Mouse (Mus musculus): ENCODE results near the gene Sbsn. TPM values are rescaled to one million over a fixed set of nuclear protein-coding genes. Genes with fewer than 3 reads are reported as not detected.
A peak's percentile ranks its signal among the peaks of the same experiment; 100 is the strongest.

Gene Sbsn
- total RNA-seq, 1 experiment from 2014 or later: 5.8 TPM

DNA sequence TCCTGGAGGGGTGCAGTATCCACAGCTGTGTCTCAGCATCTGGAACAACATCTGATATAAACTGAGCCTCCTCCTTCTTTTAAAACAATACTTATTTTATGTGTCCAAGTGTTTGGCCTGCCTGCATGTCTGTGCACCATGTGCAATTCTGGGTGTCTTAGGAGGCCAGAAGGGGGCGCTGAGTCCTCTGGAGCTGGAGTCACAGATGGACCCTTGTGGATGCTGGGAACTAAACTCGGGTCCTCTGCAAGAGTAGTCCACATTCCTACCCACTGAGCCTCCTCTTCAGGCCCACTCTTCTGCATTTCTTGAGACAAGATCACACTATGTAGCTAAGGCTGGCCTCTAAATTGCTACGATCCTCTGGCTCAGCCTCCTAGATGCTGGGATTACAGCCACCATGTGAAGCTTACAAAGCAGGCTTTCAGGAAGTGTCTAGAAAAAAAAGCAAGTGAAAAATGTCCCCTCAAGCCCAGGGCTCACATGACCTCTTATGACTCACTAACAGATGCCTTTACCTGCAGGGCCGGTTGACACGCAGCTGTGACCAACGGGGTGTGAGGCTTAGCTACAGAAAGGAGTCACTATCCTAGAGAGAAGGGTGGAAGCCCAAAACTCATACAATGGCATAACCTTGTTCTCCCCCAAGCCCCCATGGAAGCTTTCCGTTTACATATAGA is 3.6 kb upstream of the Sbsn start:
- ATAC-seq (ENCODE audit: extremely low read depth, insufficient number of reproducible peaks, low FRiP score, poor library complexity, severe bottlenecking): no peak

- ATAC-seq (ENCODE audit: extremely low read depth, insufficient number of reproducible peaks, low FRiP score, poor library complexity, severe bottlenecking): no peak
Measured at GRCm38 (mm10) chr7:30749824-30750606, 1.3 kb upstream of the Sbsn start.

DNA sequence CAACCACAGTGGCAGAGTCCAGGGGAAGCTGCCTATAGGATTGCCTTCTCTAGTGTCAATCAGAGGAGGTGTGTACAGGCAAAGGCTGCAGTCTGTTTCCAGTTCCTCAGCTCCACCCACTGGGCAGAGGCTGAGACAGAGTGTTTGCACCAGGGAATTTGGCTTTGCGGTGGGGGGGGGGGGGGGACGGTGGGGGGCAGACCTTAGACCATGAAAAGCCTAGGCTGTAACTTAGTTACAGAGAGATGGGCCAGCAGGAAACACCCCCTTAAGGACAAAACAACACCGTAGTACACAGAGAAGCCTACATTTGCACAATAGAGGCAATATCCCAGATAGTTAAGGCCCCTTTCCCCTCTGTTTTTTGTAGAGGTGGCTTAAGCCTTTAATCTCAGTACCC is 5.7 kb downstream of the Sbsn start:
- ATAC-seq (ENCODE audit: extremely low read depth, insufficient number of reproducible peaks, low FRiP score, poor library complexity, severe bottlenecking): no peak

- no peak for ATAC-seq (ENCODE audit: extremely low read depth, insufficient number of reproducible peaks, low FRiP score, poor library complexity, severe bottlenecking)
Measured at GRCm38 (mm10) chr7:30758853-30759252, 7.6 kb downstream of the Sbsn start.

- ATAC-seq (ENCODE audit: extremely low read depth, insufficient number of reproducible peaks, low FRiP score, poor library complexity, severe bottlenecking): no peak
Measured at GRCm38 (mm10) chr7:30761769-30762352, 10.6 kb downstream of the Sbsn start.

GRCm38 (mm10) chr7:30763456-30763855 is 12.2 kb downstream of the Sbsn start, which contains the start of gene Dmkn:
Gene Dmkn, plus strand, starts transcription at chr7:30763756.
- no peak for ATAC-seq (ENCODE audit: extremely low read depth, insufficient number of reproducible peaks, low FRiP score, poor library complexity, severe bottlenecking)

GRCm38 (mm10) chr7:30765173-30765572 is 13.9 kb downstream of the Sbsn start:
- no peak for ATAC-seq (ENCODE audit: extremely low read depth, insufficient number of reproducible peaks, low FRiP score, poor library complexity, severe bottlenecking)

- ATAC-seq (ENCODE audit: extremely low read depth, insufficient number of reproducible peaks, low FRiP score, poor library complexity, severe bottlenecking): no peak
Measured at GRCm38 (mm10) chr7:30766408-30766807, 15.1 kb downstream of the Sbsn start.

DNA sequence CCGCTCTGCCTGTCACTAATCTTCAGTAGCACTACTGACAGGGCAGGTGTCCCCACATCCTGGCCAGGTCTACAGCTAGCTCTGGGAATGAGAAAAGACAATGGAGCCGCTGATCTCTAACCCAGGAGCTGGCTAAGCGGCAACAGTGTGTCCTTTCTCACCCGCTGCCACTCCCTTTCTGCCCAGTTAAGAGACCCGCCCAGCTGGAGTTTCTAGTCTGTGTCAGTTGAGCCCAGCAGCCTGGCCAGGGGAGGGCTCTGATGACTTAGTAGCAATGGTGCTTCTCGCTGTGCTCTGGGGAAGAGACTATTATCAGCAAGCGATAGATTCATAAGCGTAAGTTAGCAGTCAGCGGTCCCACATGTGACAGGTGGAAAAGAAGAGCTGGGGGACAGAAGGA is 18.0 kb downstream of the Sbsn start:
- ATAC-seq (ENCODE audit: extremely low read depth, insufficient number of reproducible peaks, low FRiP score, poor library complexity, severe bottlenecking): no peak

DNA sequence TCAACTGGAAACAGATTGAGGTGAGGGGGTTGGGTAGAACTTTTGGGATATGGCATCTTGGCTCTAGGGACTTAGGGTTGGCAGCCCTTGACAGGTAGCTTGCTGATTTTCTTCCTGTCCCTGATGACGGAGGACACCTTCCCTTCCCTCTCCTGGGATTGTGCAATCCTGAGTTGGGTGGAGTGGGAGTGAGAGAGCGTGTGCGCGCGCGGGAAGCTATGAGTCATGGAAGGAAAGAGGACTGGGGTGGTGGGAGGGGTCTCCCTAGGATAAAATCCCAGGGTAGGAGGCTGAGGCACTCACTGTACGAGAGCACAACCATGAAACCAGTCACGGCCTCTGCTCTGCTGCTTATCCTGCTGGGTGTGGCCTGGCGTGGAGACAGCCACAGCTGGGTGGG is 24.8 kb downstream of the Sbsn start:
- ATAC-seq (ENCODE audit: extremely low read depth, insufficient number of reproducible peaks, low FRiP score, poor library complexity, severe bottlenecking): no peak

GRCm38 (mm10) chr7:30777081-30777579 is 25.9 kb downstream of the Sbsn start:
- no peak for ATAC-seq (ENCODE audit: extremely low read depth, insufficient number of reproducible peaks, low FRiP score, poor library complexity, severe bottlenecking)

DNA sequence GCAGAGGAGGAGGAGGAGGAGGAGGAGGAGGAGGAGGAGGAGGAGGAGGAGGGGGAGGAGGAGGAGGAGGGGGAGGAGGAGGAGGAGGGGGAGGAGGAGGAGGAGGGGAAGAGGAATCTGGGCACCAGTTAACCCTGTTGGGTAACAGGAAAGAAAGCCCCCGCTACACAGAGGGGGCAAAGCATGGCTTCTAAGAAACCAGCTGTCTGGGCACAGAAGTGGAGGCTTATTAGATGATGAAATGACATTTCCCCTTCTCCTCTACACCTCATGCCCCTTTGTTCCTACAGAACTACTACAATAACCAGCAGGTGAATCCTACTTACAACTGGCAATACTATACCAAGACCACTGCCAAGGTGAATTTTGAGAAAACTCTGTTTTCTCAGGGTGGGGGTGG is 26.6 kb downstream of the Sbsn start:
- no peak for ATAC-seq (ENCODE audit: extremely low read depth, insufficient number of reproducible peaks, low FRiP score, poor library complexity, severe bottlenecking)

DNA sequence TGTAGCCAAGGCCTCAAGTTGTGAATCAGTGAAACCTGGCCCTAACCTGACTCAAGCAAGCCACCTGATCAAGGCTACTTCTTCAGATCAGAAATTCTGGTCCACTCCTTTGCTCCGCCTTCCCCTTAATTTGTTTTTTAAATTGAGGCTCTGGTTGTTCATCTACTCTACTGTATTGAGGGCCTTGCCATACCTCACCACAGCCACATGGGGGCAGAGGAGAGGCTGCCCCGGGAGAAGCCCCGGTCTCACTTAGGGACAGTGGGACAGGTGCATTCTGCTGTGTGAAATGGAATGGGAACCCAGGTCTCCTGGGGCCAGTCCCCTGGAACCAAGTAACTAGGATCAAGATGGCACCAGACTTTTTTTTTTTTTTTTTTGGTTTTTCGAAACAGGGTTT is 30.5 kb downstream of the Sbsn start:
- peak; percentile 66 for ATAC-seq (ENCODE audit: extremely low read depth, insufficient number of reproducible peaks, low FRiP score, poor library complexity, severe bottlenecking)

DNA sequence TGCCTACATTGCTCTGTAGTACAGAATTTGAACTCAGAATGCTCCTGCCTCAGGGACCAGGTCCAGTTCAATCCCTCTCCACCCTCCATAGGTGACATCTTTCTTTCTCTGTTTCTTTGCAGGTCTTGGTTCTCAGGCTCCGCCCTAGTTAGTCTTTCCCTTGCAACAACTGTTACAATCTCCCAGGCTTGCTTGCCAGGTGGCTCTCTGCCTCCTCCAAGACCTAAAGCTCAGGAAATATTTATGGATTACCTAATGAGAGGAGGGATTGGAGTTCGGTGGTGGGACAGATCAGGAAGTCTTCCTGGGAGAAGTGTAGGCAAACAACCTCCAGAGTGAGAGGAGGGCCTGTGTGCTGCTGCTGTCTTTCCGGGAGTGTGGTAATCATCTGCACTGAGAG is 31.4 kb downstream of the Sbsn start:
- ATAC-seq (ENCODE audit: extremely low read depth, insufficient number of reproducible peaks, low FRiP score, poor library complexity, severe bottlenecking): no peak

DNA sequence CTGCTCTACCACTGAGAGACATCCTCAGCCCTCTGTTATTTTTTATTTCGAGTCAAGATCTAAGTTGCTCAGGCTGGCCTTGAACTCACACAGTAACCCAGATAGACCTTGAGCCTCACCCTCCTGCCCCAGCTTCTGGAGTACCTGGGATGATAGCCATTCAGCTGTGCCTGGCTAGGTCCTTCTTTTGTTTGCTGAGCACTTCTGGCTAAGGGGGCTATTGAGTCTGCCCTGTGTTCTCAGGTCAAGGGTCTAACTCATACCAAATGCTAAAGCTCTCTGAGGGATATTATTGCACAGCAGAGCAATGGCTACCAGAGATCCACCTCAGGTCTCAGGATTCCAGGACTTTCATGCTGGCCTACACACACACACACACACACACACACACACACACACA is 33.9 kb downstream of the Sbsn start:
- ATAC-seq (ENCODE audit: extremely low read depth, insufficient number of reproducible peaks, low FRiP score, poor library complexity, severe bottlenecking): no peak

DNA sequence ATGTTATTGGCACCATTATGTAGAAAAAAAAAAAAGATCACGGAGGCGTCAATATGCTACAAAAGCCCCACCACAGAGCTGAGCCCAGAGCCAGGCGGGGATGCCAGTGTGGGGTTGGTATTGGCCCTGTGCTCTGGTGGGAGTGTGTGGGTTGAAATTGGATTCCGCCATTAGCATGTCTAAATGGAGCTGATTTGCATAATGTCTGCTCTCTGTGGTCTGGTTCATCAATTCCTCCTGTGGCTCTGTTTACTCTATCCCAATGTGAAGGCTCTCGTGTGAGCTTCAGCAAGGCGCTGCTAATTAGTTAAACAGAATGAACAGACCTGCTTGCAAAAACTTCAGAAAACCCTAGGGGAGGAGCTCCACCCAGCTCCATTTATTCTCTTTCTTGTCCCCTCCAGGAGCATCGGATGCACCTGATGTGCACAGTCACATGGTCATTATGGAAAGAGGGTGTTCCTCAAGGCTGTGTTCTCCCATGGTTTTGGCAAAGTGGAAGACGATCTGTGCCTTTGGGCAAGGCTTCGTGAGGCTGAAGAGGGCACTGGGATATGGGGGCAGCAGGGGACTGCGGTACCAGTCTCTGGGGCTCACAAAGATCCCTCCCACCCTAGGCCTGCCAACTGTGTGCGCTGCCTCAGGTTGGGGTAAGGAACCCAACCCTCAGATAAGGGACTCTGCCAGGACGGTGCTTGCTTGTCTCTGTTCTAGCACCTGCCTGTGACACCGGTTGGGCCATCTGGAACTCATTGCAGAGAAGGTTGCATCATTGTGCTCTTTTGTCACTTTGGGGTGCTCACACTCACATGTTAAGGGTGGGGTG is 34.7 kb downstream of the Sbsn start:
- no peak for ATAC-seq (ENCODE audit: extremely low read depth, insufficient number of reproducible peaks, low FRiP score, poor library complexity, severe bottlenecking)

DNA sequence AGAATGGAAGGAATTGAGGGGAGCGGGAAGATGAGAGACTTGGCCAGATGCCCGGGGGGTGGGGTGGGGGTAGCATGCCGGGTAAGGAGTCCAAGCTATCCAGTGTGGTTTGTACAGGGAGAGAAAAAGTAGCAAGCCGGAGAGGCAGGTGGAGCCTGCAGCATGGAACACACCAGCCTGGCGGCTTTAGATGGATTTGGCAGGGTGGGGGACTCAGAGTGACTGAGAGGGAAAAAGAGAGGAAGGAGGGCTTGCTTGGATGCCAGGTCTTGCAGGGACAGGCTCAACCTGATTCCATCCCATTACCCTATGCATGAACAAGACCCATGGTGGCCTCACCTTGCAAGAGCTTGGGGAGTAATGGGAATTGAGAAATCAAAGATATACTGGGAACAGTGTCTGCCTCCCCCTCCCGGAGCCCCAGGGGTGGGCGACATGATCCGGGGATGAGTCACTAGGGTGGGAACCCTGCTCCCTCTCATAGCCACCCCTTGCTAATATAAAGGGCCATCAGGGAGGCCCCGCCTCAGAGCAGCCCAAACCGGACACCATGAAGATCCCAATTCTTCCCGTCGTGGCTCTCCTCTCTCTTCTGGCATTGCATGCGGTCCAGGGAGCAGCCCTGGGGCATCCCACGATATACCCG is 36.2 kb downstream of the Sbsn start, which contains the start of gene Krtdap:
Gene Krtdap (plus strand): TSS at position 520 of the 646 bp plus-strand sequence.
- no peak for ATAC-seq (ENCODE audit: extremely low read depth, insufficient number of reproducible peaks, low FRiP score, poor library complexity, severe bottlenecking)

DNA sequence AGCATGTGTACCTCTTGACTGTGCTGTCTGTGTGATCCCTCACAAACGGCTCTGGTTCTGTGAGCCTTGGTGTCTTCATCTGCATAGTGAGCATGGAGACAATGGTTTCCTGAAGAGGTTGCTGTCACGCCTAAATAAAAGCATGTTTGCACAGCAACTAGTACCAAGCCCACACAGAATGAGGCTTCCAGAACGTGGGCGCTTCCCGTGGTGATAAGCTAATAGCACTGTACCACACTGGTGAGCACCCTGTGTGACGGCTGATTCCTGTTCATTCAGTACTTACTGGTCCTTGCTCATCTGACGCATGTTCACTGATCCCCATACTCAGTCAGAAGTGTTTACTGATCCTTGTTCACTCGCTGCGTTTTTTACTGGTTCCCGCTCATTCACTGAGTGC is 38.9 kb downstream of the Sbsn start:
- no peak for ATAC-seq (ENCODE audit: extremely low read depth, insufficient number of reproducible peaks, low FRiP score, poor library complexity, severe bottlenecking)

DNA sequence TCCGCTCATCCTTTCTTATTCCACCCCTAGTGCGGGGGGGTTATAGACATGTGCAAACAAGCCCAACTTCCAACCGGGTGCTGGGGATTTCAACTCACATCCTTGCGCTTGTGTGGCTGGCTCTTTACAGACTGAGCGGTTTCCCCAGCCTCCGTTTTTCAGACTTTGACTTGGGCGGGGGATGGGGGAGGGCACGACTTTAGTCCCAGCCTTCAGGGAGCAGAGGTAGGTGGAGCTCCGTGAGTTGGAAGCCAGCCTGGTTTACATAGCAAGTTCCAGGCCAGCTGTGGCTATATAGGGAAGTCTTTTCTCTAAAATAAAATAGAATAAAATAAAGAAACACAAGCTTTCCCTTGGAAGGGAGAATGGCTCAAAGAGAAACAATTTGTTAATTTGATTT is 40.6 kb downstream of the Sbsn start:
- no peak for ATAC-seq (ENCODE audit: extremely low read depth, insufficient number of reproducible peaks, low FRiP score, poor library complexity, severe bottlenecking)
